Mouse (Mus musculus) bone marrow, adult 2 months (tissue): ENCODE data around the gene Nit2.

Source experiments
- CTCF ChIP-seq: fragments of 200-500 bp; IDR thresholded peaks from 2 replicates; pipeline ENCODE4 v1.5.1; 2011; ENCODE audit warnings: low read length, control low read depth; ENCODE audit not compliant: control insufficient read depth, insufficient read depth
- POLR2A ChIP-seq: fragments of 200-500 bp; IDR thresholded peaks from 2 replicates; pipeline ENCODE4 v1.6.1; 2011; ENCODE audit warnings: low read depth, mild to moderate bottlenecking, control low read depth, low read length, borderline replicate concordance; ENCODE audit not compliant: control insufficient read depth

DNA sequence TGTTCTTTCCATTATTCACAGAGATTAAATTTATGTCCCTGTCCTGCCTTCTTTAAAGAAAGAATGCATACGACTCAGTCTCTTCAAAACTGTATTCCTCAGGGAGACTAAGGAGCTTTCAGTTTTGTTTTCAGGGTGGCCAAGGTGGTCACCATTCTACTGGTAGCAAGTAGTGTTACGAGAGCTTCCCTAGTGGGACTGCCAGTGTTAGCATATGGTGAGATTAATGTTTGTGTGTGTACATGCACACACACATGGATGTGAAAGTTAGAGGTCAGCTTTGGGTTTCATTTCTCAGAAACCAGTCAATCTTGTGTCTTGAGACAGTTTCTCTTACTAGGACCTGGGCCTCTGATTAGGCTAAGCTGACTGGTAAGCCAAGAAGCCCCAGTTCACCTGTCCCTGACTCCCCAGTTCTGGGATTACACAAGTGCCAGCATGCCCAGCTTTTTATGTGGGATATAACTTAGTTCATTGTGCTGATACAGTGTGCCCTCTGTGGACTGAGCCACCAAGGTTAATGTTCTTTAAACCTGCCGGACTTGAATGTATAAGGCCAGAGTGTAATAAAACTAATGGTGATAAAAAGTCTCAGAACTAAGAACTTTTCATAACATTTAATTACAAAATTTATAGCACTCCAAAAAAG lies 36.3 kb downstream of the Nit2 start:
- TF ChIP-seq CTCF (no peak), POLR2A (no peak)
